Mouse (Mus musculus) hindbrain, embryonic 14.5 days (tissue): ENCODE measurements around the gene Tbc1d20. TPM values are rescaled to one million over a fixed set of nuclear protein-coding genes. Genes with fewer than 3 reads are reported as not detected.
"Not testable (repeated sequence)": the region's sequence is repeated elsewhere in the genome, so short reads cannot be mapped to it uniquely, and the experiment has no call there.

Experiments
- ATAC-seq: fragments of 200-750 bp; cut with Nextera tagmentation; 2 replicates; pipeline ENCODE4 v1.8.0; 2017; ENCODE audit warnings: moderate number of reproducible peaks, mild to moderate bottlenecking, moderate TSS enrichment, moderate library complexity; ENCODE audit not compliant: low FRiP score
- DNase-seq: peaks from one replicate; pipeline ENCODE4 v3.0.0-alpha.2; 2015; ENCODE audit warnings: low spot score
- H3K27ac ChIP-seq: fragments of 300-500 bp; sonication (generic); 2 replicates; pipeline ENCODE4 v1.5.1; 2014; ENCODE audit warnings: mild to moderate bottlenecking, moderate library complexity
- H3K27me3 ChIP-seq: fragments of 300-500 bp; sonication (generic); 2 replicates; pipeline ENCODE4 v1.6.1; 2014; ENCODE audit warnings: mild to moderate bottlenecking, low read length, mixed read lengths; ENCODE audit not compliant: control insufficient read depth, insufficient read depth
- H3K36me3 ChIP-seq: fragments of 300-500 bp; sonication (generic); replicated peaks from 2 replicates; pipeline ENCODE4 v1.6.1; 2014; ENCODE audit not compliant: control insufficient read depth, insufficient read depth
- H3K4me1 ChIP-seq: fragments of 300-500 bp; sonication (generic); replicated peaks from 2 replicates; pipeline ENCODE4 v1.6.1; 2014; ENCODE audit warnings: antibody characterized with exemption, low read length, mixed read lengths; ENCODE audit not compliant: control insufficient read depth, insufficient read depth
- H3K4me2 ChIP-seq: fragments of 300-500 bp; sonication (generic); replicated peaks from 2 replicates; pipeline ENCODE4 v1.6.1; 2014; ENCODE audit warnings: mild to moderate bottlenecking, moderate library complexity
- H3K4me3 ChIP-seq: fragments of 300-500 bp; sonication (generic); replicated peaks from 2 replicates; pipeline ENCODE4 v1.5.1; 2014; ENCODE audit warnings: mild to moderate bottlenecking, low read length
- H3K9ac ChIP-seq: fragments of 300-500 bp; sonication (generic); 2 replicates; pipeline ENCODE4 v1.6.1; 2014
- H3K9me3 ChIP-seq: fragments of 300-500 bp; sonication (generic); 2 replicates; pipeline ENCODE4 v1.6.1; 2016; ENCODE audit warnings: low read length; ENCODE audit not compliant: control insufficient read depth
- WGBS: fragments of 180-500 bp; shearing (Covaris S2); extraction: QIAGEN DNeasy Blood & Tissue Kit; methylation state at CpG from one replicate; pipeline ENCODE4 v1.1.7; 2014; 5-methylcytosine and 5-hydroxymethylcytosine counted together
- polyA plus RNA-seq: library from polyadenylated mRNA; unstranded; fragments of >200 nt; fragmentation: Nextera tagmentation; extraction: Ambion mirVana; gene quantifications from 2 replicates; pipeline ENCODE4 v1.2.1, GENCODE M21; 2014

The Tbc1d20 gene
- polyA plus RNA-seq, 1 experiment from 2014 or later, result 31.4 TPM

DNA sequence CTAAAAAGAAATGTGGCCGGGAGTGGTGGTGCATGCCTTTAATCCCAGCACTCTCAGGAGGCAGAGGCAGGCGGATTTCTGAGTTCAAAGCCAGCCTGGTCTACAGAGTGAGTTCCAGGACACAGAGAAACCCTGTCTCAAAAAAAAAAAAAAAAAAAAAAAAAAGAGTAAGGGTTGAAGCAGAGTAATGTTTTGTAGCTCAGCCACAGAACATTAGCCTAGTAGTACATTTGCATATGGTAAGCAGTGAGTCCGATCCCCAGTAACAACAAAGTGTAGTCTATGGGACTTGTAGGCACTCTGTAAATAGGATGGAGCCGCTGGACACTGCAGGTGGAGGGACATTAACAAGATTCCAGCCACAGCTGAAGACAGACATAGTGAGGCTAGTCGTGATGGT lies 51.3 kb downstream of the Tbc1d20 start:
- no peak overlapping the region for H3K4me3 ChIP-seq
- peaks cover 11% of the 10 kb centered on the region; the same call in 1 of the 2 replicates for H3K4me1 ChIP-seq
- 0 out of 2 replicates have a peak, but pooled peaks cover 6% of the 10 kb centered on the region for H3K27me3 ChIP-seq
- H3K27ac ChIP-seq, result no peak overlapping the region
- no peaks in the 10 kb centered on the region for H3K9me3 ChIP-seq
- H3K9ac ChIP-seq, result no peak overlapping the region
- 67% methylated on average over 5 of the region's 5 CpGs for WGBS
- DNase-seq (no peak), ATAC-seq (no peak)
- H3K4me2 ChIP-seq, result no peak overlapping the region
- H3K36me3 ChIP-seq, result no peaks in the 10 kb centered on the region

DNA sequence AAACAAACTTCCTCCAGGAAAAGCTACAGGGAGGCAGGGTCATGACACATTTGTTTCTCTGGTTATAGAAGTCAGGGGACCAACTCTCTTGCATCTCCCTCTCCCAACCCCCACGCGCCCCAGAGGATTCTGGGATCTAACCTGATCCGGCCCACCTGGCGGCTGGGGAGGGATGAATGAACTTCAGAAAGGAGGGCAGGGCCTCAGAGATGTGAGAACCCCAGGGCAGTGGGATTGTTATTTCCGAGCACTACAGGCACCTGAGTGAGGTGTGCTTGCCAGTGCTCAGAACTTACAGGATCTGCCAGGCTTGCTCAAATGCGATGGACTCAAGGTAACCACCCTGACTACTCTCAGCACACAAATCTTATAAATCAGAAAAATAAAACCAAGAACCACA lies 51.8 kb downstream of the Tbc1d20 start:
- 70% methylated on average over 6 of the region's 6 CpGs for WGBS
- Histone ChIP-seq H3K27me3 (0 out of 2 replicates have a peak, but pooled peaks cover 6% of the 10 kb centered on the region), H3K4me1 (peaks cover 11% of the 10 kb centered on the region; the same call in 1 of the 2 replicates), H3K4me3 (no peak overlapping the region), H3K36me3 (no peaks in the 10 kb centered on the region), H3K9ac (no peak overlapping the region), H3K4me2 (no peak overlapping the region), H3K9me3 (no peaks in the 10 kb centered on the region), H3K27ac (no peak overlapping the region)
- no peak for DNase-seq
- no peak for ATAC-seq

DNA sequence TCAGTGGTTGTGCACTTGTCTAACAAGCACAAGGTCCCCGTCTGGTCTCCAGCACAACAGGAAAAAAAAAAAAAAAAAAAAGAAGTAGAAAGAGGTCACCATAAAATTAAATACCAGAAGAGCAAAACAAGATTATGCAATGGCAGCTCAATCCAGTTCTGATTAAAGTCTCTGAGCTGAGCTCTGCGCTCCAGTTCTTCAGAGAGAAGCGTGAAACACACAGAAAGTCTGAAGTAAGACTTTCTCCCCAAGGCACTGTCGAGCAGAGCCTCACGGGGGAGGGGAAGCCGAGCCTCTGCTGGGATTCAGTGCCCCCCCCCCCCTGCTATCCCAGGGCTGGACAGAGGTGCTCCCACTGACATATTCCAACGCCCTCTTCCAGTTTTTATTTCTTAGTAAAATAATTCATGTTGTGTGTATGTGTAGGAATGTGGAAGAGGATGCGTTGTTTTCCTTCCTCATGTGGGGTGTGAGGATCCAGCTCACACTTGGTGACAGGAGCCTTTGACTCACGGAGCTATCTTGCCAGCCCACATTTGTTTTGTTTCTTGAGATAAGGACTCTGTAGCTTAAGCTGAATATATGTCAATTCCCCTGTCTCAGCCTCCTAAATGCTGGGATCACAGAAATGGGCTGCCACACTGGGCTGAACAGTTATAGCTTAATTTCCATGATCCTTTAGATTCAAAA lies 53.3 kb downstream of the Tbc1d20 start:
- 0 out of 2 replicates have a peak, but pooled peaks cover 6% of the 10 kb centered on the region for H3K27me3 ChIP-seq
- H3K27ac ChIP-seq, result no peak overlapping the region
- H3K4me2 ChIP-seq, result no peak overlapping the region
- no peak overlapping the region for H3K9ac ChIP-seq
- no peak overlapping the region for H3K4me3 ChIP-seq
- no peaks in the 10 kb centered on the region for H3K36me3 ChIP-seq
- WGBS, result 46% methylated on average over 9 of the region's 9 CpGs
- no peak for ATAC-seq
- peaks cover 11% of the 10 kb centered on the region; the same call in 1 of the 2 replicates for H3K4me1 ChIP-seq
- DNase-seq, result no peak
- no peaks in the 10 kb centered on the region for H3K9me3 ChIP-seq

DNA sequence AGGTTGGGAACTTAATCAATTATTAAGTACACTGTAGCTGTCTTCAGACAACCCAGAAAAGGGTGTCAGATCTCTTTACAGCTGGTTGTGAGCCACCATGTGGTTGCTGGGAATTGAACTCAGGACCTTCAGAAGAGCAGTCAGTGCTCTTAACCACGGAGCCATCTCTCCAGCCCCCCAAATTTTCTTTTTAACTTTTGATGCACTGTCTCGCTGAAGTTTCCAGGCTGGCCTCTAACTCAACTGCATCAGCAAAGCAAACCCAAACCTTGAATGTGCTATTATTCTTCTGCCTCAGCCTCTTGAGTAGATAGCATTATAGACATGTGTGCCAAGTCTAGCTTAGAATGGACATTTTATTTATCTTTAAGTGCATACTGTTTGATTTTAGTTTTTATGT lies 54.1 kb downstream of the Tbc1d20 start:
- Histone ChIP-seq H3K4me1 (peaks cover 10% of the 10 kb centered on the region; the same call in 1 of the 2 replicates), H3K27ac (no peak overlapping the region), H3K4me3 (no peak overlapping the region), H3K27me3 (0 out of 2 replicates have a peak, but pooled peaks cover 6% of the 10 kb centered on the region), H3K36me3 (no peaks in the 10 kb centered on the region), H3K9me3 (no peaks in the 10 kb centered on the region), H3K4me2 (no peak overlapping the region), H3K9ac (no peak overlapping the region)
- ATAC-seq (no peak), DNase-seq (no peak)
- WGBS, result 71% methylated on average over 2 of the region's 2 CpGs

DNA sequence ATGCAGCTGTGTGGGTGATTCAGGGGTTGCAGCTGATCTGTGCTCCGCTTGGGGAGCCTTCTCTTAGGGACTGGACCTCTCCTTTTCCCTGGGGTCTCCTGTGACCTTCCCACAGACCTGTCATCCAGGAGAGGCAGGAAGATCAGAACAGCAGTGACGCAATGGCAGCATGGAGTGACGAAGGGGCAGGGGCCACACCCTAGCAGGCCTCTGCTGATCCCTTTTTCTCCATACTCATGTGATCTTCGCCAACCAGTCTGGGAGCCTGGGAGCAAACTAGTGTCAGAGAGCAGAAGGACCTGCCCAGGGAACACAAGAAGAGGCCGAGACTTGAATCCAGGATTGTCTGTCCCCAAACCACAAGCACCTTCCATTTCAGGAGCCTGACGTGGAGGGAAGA lies 55.6 kb downstream of the Tbc1d20 start:
- no peak overlapping the region for H3K4me2 ChIP-seq
- no peak for ATAC-seq
- H3K9me3 ChIP-seq, result no peaks in the 10 kb centered on the region
- H3K4me1 ChIP-seq, result peaks cover 4% of the 10 kb centered on the region; the same call in 1 of the 2 replicates
- H3K36me3 ChIP-seq, result no peaks in the 10 kb centered on the region
- DNase-seq, result no peak
- no peak overlapping the region for H3K9ac ChIP-seq
- 88% methylated on average over 6 of the region's 6 CpGs for WGBS
- H3K27ac ChIP-seq, result no peak overlapping the region
- no peak overlapping the region for H3K4me3 ChIP-seq
- 0 out of 2 replicates have a peak, but pooled peaks cover 6% of the 10 kb centered on the region for H3K27me3 ChIP-seq

DNA sequence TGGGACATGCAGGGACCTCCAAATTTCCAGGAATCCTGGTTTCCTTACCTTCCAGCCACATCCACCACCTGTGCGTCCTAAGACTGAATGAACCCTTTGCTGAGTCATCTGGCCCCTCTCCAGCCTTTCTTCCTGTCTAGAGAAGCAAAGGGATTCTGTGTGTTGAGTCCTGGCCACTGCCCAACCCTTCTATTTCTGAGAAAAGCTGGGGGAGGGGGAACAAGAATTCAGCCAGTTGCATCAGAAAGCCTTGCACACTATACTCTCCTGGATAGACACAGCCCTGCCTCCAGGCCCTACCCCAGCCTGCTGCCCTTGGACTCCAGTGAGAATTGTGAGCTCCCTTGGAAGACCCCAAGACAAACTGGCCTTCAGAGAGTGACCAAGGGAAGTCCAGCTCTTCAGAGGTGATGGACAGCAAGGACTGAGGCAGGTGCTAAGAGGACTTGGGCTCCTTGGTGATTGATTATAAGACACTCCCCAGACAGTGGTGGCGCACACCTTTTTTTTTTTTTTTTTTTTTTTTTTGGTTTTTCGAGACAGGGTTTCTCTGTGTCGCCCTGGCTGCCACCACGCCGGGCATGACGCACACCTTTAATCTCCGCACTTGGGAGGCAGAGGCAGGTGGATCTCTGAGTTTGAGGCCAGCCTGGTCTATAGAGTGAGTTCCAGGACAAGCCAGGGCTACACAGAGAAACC lies 56.4 kb downstream of the Tbc1d20 start:
- Histone ChIP-seq H3K36me3 (no peaks in the 10 kb centered on the region), H3K9me3 (no peaks in the 10 kb centered on the region), H3K4me1 (no peaks in the 10 kb centered on the region), H3K4me2 (no peak overlapping the region), H3K27me3 (0 out of 2 replicates have a peak, but pooled peaks cover 5% of the 10 kb centered on the region), H3K9ac (no peak overlapping the region), H3K27ac (no peak overlapping the region), H3K4me3 (no peak overlapping the region)
- WGBS, result 93% methylated on average over 8 of the region's 8 CpGs
- no peak for DNase-seq
- ATAC-seq, result no peak

DNA sequence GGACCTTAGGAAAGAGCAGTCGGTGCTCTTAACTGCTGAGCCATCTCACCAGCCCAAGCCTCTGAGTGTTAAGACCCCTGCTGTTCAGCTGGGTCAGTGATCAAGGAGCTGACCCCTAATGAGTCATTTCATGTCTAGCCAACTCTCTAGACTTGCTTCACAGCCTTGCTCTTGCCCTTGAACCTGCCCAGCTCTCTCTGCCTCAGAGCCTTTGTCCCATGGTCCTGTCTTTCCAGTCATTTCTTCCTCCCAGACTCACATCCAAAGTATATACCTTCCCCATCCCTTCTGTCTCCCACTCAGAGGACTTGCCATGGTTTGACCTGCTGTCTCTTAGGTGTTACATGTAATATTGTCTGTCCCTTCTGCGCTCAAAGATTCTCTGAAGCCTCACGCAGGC lies 63.6 kb downstream of the Tbc1d20 start:
- Histone ChIP-seq H3K27ac (no peak overlapping the region), H3K36me3 (no peaks in the 10 kb centered on the region), H3K27me3 (no peaks in the 10 kb centered on the region), H3K4me3 (no peak overlapping the region), H3K4me2 (no peak overlapping the region), H3K4me1 (no peaks in the 10 kb centered on the region), H3K9me3 (no peaks in the 10 kb centered on the region), H3K9ac (no peak overlapping the region)
- 85% methylated on average over 3 of the region's 3 CpGs for WGBS
- DNase-seq (no peak), ATAC-seq (no peak)

DNA sequence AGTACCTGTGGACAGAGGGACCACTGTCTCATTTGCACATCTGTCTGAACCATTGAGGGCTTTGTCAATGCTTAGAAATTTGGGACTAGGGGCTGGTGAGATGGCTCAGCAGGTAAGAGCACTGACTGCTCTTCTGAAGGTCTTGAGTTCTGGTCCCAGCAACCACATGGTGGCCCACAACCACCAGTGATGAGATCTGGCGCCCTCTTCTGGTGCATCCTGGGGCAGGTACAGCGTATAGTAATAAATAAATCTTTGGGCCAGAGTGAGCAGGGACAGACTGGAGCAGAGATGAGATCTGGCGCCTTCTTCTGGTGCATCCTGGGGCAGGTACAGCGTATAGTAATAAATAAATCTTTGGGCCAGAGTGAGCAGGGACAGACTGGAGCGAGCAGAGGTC lies 65.3 kb downstream of the Tbc1d20 start:
- H3K9ac ChIP-seq, H3K4me3 ChIP-seq, H3K9me3 ChIP-seq, H3K4me2 ChIP-seq, H3K36me3 ChIP-seq, H3K27ac ChIP-seq, H3K27me3 ChIP-seq, ATAC-seq, DNase-seq, H3K4me1 ChIP-seq: not testable (repeated sequence)
- 73% methylated on average over 5 of the region's 5 CpGs for WGBS

DNA sequence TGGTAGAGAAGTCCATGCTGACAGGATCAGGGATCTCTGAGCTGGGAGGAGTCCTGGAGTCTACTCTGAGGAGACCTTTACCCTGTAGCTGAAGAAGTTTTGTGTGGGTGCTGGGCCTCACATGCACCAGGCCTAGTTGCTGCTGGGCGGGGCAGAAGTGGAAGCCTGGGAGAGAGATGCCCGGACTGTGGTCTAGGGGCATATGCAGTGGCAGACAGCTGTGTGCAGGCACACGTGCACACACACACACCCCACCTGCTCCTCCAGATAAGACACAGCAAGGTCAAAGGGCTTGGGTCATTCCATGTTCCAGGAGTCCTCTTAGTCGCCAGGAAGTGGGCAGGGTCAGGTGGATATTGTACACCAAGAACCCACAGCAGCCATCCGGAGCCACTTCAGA lies 66.0 kb downstream of the Tbc1d20 start:
- ATAC-seq, result no peak

More for the DNA sequence above, 66.0 kb downstream of the Tbc1d20 start:
- WGBS, result 82% methylated on average over 5 of the region's 5 CpGs
- Histone ChIP-seq H3K9ac (no peak overlapping the region), H3K36me3 (no peaks in the 10 kb centered on the region), H3K27ac (no peak overlapping the region), H3K4me1 (no peaks in the 10 kb centered on the region), H3K27me3 (no peaks in the 10 kb centered on the region), H3K4me2 (no peak overlapping the region), H3K4me3 (no peak overlapping the region), H3K9me3 (no peaks in the 10 kb centered on the region)
- DNase-seq, result no peak
